Mouse (Mus musculus) limb, embryonic 14.5 days (tissue): ENCODE measurements at regions not wholly inside any gene's neighbourhood (a gene's known extent, or its start where the extent isn't known, plus 50 kb on each side); places are given as distances from the start of the nearest gene placed in this dataset.

Experiments
- ATAC-seq: fragments of 200-750 bp; cut with Nextera tagmentation; 2 replicates; pipeline ENCODE4 v1.8.0; 2017; ENCODE audit warnings: low read depth, moderate number of reproducible peaks, moderate TSS enrichment; ENCODE audit not compliant: low FRiP score
- DNase-seq: peaks from one replicate; pipeline ENCODE4 v3.0.0-alpha.2; 2015; ENCODE audit warnings: low spot score
- H3K27ac ChIP-seq: fragments of 300-500 bp; sonication (generic); replicated peaks from 2 replicates; pipeline ENCODE4 v1.5.1; 2014; ENCODE audit warnings: low read depth, mild to moderate bottlenecking, low read length, moderate library complexity, mixed read lengths
- H3K27me3 ChIP-seq: fragments of 300-500 bp; sonication (generic); 2 replicates; pipeline ENCODE4 v1.6.1; 2014; ENCODE audit warnings: low read length, mixed read lengths; ENCODE audit not compliant: control insufficient read depth, insufficient read depth
- H3K36me3 ChIP-seq: fragments of 300-500 bp; sonication (generic); 2 replicates; pipeline ENCODE4 v1.6.1; 2014; ENCODE audit warnings: mild to moderate bottlenecking, low read length, moderate library complexity, mixed read lengths; ENCODE audit not compliant: control insufficient read depth, insufficient read depth
- H3K4me1 ChIP-seq: fragments of 300-500 bp; sonication (generic); 2 replicates; pipeline ENCODE4 v1.6.1; 2014; ENCODE audit warnings: antibody characterized with exemption, low read length, mixed read lengths; ENCODE audit not compliant: control insufficient read depth, insufficient read depth
- H3K4me2 ChIP-seq: fragments of 300-500 bp; sonication (generic); replicated peaks from 2 replicates; pipeline ENCODE4 v1.6.1; 2014; ENCODE audit warnings: low read depth, mild to moderate bottlenecking, low read length, moderate library complexity; ENCODE audit not compliant: severe bottlenecking
- H3K4me3 ChIP-seq: fragments of 300-500 bp; sonication (generic); replicated peaks from 2 replicates; pipeline ENCODE4 v1.5.1; 2014; ENCODE audit warnings: low read length
- H3K9ac ChIP-seq: fragments of 300-500 bp; sonication (generic); 2 replicates; pipeline ENCODE4 v1.6.1; 2014; ENCODE audit warnings: mild to moderate bottlenecking, low read depth, low read length, moderate library complexity; ENCODE audit not compliant: severe bottlenecking
- H3K9me3 ChIP-seq: fragments of 300-500 bp; sonication (generic); 2 replicates; pipeline ENCODE4 v1.6.1; 2016; ENCODE audit warnings: low read length; ENCODE audit not compliant: control insufficient read depth
- POLR2A ChIP-seq: fragments of 200-500 bp; IDR thresholded peaks from 2 replicates; pipeline ENCODE4 v1.8.0; 2012; ENCODE audit warnings: inconsistent platforms, mild to moderate bottlenecking, moderate library complexity, borderline replicate concordance; ENCODE audit not compliant: insufficient read depth, insufficient read length; ENCODE audit errors: extremely low read depth
- WGBS: fragments of 180-500 bp; shearing (Covaris S2); extraction: QIAGEN DNeasy Blood & Tissue Kit; methylation state at CpG from one replicate; pipeline ENCODE4 v1.1.7; 2014; 5-methylcytosine and 5-hydroxymethylcytosine counted together

DNA sequence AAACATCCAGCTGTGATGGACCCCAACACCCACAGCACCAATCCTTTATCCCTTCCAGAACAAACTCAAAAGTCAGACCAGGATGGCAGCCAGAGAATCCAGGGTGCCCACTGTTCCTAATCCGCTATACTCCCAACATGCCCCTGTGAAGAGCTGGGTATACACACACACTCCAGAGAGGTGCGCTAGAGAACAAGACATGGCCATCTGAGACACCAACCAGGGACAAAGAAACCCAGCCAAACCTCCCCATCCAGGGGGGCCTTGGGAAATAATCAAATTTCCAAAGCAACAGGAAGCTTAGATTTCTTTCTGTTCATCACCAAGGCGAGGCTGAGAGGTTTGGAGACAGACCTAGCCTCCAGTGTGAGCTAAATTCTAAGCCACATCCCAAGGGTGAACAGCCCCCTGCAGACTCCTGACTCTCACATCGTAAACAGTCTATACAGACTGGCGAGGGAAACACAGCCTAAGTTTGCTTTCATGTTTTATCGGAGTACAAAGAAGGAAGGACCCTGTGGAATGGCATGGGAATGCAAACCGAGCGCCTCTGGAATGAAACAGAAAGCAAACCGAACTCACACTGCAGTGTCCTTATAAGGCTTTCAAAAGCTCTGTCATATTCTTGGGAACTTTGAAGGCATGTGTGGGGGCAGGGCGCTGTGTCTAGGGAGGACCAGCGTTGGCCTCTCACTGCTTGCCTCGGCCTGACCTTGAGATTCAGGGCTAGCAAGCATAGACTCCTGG is 85.9 kb upstream of the Sfswap start:
- peak overlapping the region; percentile 25 for H3K9ac ChIP-seq
- peak; percentile 65; the same call in 1 of the 2 replicates for ATAC-seq
- H3K4me1 ChIP-seq: peaks cover 14% of the 10 kb centered on the region; the same call in 1 of the 2 replicates

DNA sequence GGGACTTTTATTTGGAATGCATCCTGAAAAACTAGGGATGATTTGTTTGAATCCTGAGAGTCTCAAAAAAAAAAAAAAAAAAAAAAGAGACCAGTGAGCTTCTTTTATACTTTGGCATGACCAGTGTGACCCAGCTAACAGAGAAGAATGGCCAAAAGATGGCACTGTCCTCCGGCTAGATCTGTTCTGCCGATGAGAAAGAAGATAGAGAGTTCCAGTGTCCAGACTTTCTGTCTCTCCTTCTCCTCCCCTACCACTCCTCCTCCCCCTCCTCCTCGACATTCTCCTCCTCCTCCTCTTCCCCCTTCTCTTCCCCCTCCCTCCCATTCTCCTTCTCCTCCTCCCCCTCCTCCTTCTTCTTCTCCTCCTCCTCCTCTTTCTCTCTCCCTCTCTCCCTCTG is 84.6 kb upstream of the Sfswap start:
- no peak for TF ChIP-seq POLR2A

More for the DNA sequence above, 85.9 kb upstream of the Sfswap start:
- 18% methylated on average over 12 of the region's 12 CpGs for WGBS
- Histone ChIP-seq H3K4me3 (no peak overlapping the region; the same call in 1 of the 2 replicates), H3K36me3 (no peaks in the 10 kb centered on the region), H3K27me3 (no peaks in the 10 kb centered on the region), H3K9me3 (no peaks in the 10 kb centered on the region), H3K4me2 (peak overlapping the region; percentile 34), H3K27ac (peak overlapping the region; percentile 59)
- DNase-seq: no peak
- no peak for TF ChIP-seq POLR2A

DNA sequence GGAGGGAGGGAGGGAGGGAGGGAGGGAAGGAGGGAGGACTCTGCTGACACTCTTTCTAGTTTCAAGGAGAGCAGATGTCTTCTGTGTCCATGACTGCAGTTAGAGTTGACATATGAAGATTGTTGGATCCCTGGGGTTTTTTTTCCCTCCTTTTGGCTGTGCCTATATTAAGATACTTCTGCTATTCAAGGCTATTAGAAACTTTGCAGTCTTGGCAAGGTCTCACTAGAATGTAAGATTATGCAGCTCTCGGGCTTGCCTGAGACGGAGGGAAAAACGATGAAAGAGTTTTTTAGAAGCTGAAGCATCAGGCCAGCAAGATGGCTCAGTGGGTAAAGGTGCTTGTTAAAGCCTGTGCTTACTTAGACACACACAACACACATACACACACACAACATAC is 83.5 kb upstream of the Sfswap start:
- H3K27me3 ChIP-seq: no peaks in the 10 kb centered on the region
- no peak overlapping the region for H3K9ac ChIP-seq
- no peak for DNase-seq
- no peaks in the 10 kb centered on the region for H3K36me3 ChIP-seq
- H3K4me2 ChIP-seq: no peak overlapping the region
- TF ChIP-seq POLR2A: no peak
- ATAC-seq: no peak
- H3K9me3 ChIP-seq: no peaks in the 10 kb centered on the region
- 71% methylated on average over 3 of the region's 3 CpGs for WGBS
- H3K27ac ChIP-seq: no peak overlapping the region
- no peak overlapping the region for H3K4me3 ChIP-seq
- H3K4me1 ChIP-seq: peaks cover 12% of the 10 kb centered on the region; the same call in 1 of the 2 replicates

More for the DNA sequence above, 84.6 kb upstream of the Sfswap start:
- no peak overlapping the region for H3K4me3 ChIP-seq
- ATAC-seq: no peak
- no peak overlapping the region for H3K9ac ChIP-seq
- no peak overlapping the region for H3K4me2 ChIP-seq
- H3K36me3 ChIP-seq: no peaks in the 10 kb centered on the region
- H3K27ac ChIP-seq: no peak overlapping the region
- H3K4me1 ChIP-seq: peaks cover 12% of the 10 kb centered on the region; the same call in 1 of the 2 replicates
- no peaks in the 10 kb centered on the region for H3K9me3 ChIP-seq
- 30% methylated on average over 3 of the region's 3 CpGs for WGBS
- DNase-seq: no peak
- no peaks in the 10 kb centered on the region for H3K27me3 ChIP-seq

DNA sequence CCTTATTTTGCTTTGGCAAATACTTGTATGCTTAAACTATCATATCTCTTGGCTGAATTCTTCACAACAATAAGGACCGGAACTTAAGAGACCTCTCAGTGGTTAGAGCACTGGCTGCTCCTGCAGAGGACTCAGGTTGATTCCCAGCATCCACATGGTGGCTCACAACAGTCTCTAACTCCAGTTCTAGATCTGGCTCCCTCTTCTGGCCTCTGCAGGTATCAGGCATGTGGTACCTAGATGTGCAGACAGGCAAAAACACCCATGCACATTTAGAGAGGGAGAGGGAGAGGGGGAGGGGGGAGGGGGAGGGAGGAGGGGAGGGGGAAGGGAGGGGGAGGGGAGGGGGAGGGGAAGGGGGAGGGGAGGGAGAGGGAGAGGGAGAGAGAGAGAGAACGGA is 80.0 kb upstream of the Sfswap start:
- DNase-seq: no peak
- Histone ChIP-seq H3K36me3 (no peaks in the 10 kb centered on the region), H3K4me1 (no peaks in the 10 kb centered on the region; the same call in 1 of the 2 replicates), H3K9me3 (no peaks in the 10 kb centered on the region), H3K4me3 (no peak overlapping the region), H3K4me2 (no peak overlapping the region), H3K9ac (no peak overlapping the region), H3K27ac (no peak overlapping the region), H3K27me3 (no peaks in the 10 kb centered on the region)
- WGBS: 76% methylated on average over 2 of the region's 2 CpGs
- no peak for TF ChIP-seq POLR2A
- ATAC-seq: no peak

DNA sequence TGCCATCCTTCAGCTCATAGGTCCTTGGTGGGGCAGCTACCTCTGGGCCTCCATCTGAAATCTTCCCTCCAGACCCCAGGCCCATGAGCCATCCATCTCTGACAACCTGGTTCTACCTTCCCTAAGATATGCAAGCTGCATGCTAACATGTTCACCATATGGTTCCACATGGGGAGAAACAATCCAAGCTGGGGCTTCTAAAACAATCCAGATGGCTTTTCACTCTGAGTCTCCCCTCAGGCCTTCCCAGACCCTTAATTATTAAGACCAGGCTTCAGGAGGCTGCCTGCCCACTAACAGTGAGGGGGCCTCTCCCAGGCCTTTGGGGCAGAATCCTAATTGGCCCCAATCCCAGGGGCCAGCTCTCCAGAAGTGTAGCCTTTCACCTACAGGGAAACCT is 71.1 kb upstream of the Sfswap start:
- DNase-seq (peak; percentile 74), ATAC-seq (peak; percentile 75)
- Histone ChIP-seq H3K9ac (no peak overlapping the region), H3K9me3 (no peaks in the 10 kb centered on the region), H3K4me2 (peak overlapping the region; percentile 9; the same call in 1 of the 2 replicates), H3K27me3 (no peaks in the 10 kb centered on the region), H3K4me1 (peaks cover 11% of the 10 kb centered on the region), H3K4me3 (no peak overlapping the region), H3K27ac (peak overlapping the region; percentile 65), H3K36me3 (no peaks in the 10 kb centered on the region)
- no peak for TF ChIP-seq POLR2A
